9 mouse cellular contexts compared by ENCODE assay signal in genomic region chr2:3715424-3715823, GRCm38 (mm10).
DNase-seq lines count a peak whose midpoint lies in the region; TF ChIP-seq lines count a peak whose summit lies in the region.
"Had no signal": no experiment of that assay in that cellular context is flagged by ENCODE, and none has a peak within 500 bp of the region (broad histone marks: within the 10 kb centered on the region; RNA-seq: fewer than 3 reads in every experiment).

No protein-coding gene starts in this region.

- peak; percentile 33; the same call in 1 of the 2 replicates for TF ChIP-seq CTCF in thymus, adult 2 months (IDR thresholded peaks at IDR 0.05; ENCODE audit: borderline replicate concordance, control insufficient read depth, extremely low read depth, insufficient read depth, low read length, poor library complexity)

- H3K4me1 ChIP-seq in thymus, adult 2 months (replicated peaks; ENCODE audit: control insufficient read depth, insufficient read depth, low read length), result peaks cover 42% of the 10 kb centered on the region

- H3K27me3 ChIP-seq in thymus, adult 2 months (ENCODE audit: control insufficient read depth, insufficient read depth, low read length), result no peaks in the 10 kb centered on the region

- no peak for TF ChIP-seq POLR2A in thymus, adult 2 months (IDR thresholded peaks at IDR 0.05; ENCODE audit: control insufficient read depth, extremely low read depth, insufficient read depth, low read length, poor library complexity)

- peak; percentile 84 for DNase-seq in heart, adult 11 months
- DNase-seq in heart, adult 9 months (ENCODE audit: low spot score in 2 of 2), result no peak
- no peak for DNase-seq in thymus, adult 2 months
- no peak for DNase-seq in thymus, adult 18-20 months
- peak; percentile 18 for DNase-seq in lung, postnatal 10 days
- DNase-seq in thymus, postnatal 4 days, result peak; percentile 50
- DNase-seq in right cerebral cortex, postnatal 10 days (ENCODE audit: low spot score in 2 of 2), result no peak
- DNase-seq in adrenal gland, postnatal 36 days, result no peak
- DNase-seq: right cerebral cortex, postnatal 4 days had no signal

- H3K4me3 ChIP-seq in thymus, adult 2 months (ENCODE audit: control insufficient read depth, insufficient read depth, low read length), result peak overlapping the region; percentile 43

- peak overlapping the region; percentile 33; the same call in 1 of the 2 replicates for H3K27ac ChIP-seq in thymus, adult 2 months (ENCODE audit: control insufficient read depth, insufficient read depth, low read length)

- 3% methylated on average over 3 of the region's 3 CpGs for WGBS in thymus, adult 2 months

- H3K36me3 ChIP-seq in thymus, adult 2 months (ENCODE audit: control insufficient read depth, insufficient read depth, low read length), result no peaks in the 10 kb centered on the region

Comparison
In these comparisons a context has a peak if more than half of its experiments do, and no peak if none do; other contexts are left out.
1. DNase-seq: peak in heart, adult 11 months (single experiment), lung, postnatal 10 days (single experiment) and thymus, postnatal 4 days (single experiment); none in heart, adult 9 months (0 of 2), thymus, adult 2 months (single experiment), thymus, adult 18-20 months (0 of 2), right cerebral cortex, postnatal 10 days (0 of 2) and adrenal gland, postnatal 36 days (0 of 2).